Mouse (Mus musculus): Measurements from ENCODE around the gene Gimap5. TPM values are rescaled to one million over a fixed set of nuclear protein-coding genes. Genes with fewer than 3 reads are reported as not detected.

Gimap5 gene
- total RNA-seq, 2 experiments from 2014 or later: 0.62 to 0.99 TPM

DNA sequence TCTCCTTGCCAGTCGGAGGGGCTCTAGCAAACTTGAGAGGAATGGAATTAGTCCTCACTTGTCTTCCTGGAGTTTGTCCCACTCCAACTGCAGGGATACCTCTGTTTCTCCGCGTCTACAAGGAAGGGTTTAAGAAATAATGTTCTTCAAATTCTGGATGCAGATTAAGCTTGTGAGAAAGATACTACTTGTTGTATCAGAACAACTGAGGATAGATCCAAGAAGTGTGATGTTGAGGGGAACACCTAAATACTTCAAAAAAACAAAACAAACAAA is 6.3 kb upstream of the Gimap5 start:
- DNase-seq (ENCODE audit: low spot score in 2 of 2): no peak

DNA sequence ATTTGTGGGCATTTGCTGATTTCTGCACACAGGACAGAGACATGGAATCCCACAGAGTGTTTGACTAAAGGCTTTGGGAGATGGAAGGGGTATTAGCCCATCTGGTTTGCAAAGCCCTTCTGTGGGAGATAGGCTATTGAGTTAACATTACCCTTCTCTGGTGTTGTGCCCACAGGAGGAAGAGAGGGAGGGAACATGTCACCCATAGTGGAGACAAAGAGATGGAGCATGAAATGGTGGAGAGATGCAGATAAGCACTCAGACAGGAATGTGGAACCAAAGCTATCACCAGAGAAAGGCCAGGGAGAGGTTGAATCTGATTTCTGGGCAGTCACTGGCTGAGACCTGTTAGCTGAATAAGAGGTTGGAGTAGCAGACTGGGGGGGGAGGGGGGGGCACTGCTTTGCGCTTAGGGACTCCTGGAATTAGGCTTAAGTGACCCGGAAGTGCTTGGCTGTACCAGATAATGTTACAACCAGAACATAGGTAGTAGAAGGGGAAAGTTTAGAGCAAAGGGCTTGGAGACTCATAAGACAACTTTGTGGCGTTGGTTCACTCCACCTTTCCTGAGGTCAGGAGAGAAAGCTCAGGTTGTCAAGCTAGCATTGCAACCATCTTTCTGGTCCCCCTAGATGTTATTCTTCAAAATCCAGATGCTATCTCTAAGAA is 5.4 kb upstream of the Gimap5 start:
- DNase-seq (ENCODE audit: low spot score in 2 of 2): no peak

DNA sequence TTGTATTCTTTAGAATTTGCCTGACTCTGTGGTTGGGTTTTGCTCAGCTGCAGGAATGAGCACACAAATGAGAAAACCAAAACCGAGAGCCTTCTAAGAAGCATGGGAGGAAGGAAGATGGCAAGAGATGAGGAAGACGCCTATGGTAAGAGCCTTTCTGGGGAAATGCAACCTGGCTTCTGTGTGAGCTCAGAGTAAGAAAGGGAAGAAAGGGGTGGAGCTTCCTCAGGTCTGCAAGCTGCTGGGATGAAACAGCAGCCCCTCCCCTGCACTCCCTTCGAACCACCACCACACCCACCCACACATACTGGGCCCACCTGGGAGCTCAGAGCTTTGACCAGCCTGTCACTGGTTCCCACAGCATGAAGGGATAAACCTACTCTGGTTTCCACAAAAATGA is 4.7 kb upstream of the Gimap5 start:
- DNase-seq (ENCODE audit: low spot score in 2 of 2): no peak

DNA sequence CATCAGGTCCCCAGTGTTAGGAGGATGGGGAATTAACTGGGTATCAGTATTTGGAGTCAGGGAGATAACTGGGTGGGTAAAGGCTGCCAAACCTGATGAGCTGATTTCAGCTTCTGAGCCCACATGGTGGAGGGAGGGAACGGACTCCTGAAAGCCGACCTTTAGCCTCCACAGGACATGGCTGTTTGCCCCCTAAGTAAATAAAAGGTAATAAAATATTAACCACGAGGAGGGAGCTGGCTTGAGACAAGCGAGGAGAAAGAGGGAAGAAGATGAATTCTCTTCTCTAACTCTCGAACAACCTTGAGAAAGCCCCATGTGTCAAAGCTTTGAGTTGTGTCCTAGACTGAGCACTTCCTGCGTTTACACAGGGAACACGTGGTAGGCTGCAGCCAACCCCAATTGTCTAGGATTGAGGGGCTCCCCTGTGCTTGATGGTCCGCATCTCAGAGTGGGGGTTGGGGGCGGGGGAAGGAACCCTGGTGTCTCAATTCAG is 4.2 kb upstream of the Gimap5 start:
- DNase-seq (ENCODE audit: low spot score in 2 of 2): no peak

DNA sequence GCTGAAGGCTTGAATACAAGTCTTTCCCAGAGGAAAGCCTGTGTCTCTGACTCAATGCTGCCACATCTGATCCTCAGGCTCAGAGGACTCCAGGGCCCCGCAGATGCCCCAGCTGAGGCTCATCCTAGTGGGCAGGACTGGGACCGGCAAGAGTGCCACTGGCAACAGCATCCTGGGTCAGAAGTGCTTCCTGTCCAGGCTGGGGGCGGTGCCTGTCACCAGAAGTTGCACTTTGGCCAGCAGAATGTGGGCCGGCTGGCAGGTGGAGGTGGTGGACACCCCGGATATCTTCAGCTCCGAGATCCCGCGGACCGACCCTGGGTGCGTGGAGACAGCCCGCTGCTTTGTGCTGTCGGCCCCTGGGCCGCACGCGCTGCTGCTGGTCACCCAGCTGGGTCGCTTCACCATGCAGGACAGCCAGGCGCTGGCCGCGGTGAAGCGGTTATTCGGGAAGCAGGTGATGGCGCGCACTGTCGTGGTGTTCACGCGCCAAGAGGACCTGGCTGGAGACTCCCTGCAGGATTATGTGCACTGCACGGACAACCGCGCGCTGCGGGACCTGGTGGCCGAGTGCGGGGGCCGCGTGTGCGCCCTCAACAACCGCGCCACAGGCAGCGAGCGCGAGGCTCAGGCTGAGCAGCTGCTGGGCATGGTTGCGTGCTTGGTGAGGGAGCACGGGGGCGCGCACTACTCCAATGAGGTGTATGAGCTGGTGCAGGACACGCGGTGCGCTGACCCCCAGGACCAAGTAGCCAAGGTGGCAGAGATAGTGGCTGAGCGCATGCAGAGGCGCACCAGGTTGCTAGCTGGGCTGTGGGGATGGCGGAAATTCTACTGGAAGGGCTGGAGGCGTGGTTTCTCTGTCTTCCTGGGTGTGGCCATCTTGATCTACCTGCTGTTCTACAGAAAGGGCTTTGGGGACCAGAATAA is 3.3 kb upstream of the Gimap5 start:
- no peak for DNase-seq (ENCODE audit: low spot score in 2 of 2)

DNA sequence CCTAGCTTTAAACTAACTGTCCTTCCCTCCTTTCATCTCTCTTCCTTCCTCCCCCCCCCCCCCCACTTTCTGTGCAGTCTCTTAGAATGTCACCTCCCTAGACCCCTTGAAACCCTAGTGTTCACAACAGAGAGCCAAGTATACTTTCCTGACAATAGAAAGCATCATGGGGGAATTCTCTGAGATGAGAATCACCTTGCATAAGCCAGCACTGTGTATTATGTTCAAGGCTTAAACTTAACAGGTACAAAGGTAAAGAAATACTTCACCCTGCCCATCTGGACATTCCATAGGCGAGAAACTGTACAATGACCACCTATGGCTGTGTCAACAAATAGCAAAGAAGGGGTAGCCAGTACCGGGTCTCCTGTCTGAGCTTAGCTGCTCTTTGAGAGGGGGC is 507 bp upstream of the Gimap5 start:
- DNase-seq (ENCODE audit: low spot score in 2 of 2): no peak

DNA sequence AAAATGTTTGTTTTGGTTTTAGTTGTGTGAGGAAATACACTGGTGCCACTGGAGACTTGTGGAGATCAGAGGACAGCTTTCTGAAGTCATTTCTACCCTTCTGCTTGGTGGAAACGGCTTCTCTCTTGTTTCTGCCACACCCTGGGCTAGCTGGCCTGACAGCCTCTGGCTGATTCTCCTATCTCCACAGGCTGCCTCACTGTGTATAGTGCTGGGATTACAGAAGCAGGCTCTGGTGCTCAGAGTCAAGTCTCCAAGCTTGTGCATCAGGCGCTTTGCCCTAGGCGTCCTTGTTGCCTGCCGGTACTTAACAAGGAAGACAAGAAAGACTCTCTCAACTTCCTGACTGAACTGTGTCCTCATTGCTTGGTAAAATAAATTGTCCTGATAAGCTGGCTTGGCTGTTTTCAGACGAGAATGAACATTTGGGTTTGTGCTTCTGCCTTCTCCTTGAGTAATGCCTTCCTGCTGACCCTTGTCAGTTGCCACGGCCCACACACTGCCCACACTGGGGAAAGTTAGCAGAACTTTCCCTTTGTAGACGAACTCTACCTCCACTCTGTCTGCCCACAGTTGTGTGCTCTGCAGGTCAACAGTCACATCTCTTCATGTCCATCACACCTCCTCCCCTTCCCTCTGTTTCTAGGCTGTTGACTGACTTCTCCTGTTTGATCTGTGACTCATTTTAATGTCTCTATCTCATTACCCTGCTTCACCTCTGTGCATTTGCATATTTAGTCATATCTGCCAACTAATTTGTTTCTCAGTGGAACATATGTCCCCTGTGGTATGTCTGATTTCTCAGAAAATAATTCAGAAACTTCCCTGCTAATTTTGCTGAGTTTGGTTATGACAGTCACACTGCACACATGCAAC is 1.3 kb downstream of the Gimap5 start:
- DNase-seq (ENCODE audit: low spot score in 2 of 2): no peak

DNA sequence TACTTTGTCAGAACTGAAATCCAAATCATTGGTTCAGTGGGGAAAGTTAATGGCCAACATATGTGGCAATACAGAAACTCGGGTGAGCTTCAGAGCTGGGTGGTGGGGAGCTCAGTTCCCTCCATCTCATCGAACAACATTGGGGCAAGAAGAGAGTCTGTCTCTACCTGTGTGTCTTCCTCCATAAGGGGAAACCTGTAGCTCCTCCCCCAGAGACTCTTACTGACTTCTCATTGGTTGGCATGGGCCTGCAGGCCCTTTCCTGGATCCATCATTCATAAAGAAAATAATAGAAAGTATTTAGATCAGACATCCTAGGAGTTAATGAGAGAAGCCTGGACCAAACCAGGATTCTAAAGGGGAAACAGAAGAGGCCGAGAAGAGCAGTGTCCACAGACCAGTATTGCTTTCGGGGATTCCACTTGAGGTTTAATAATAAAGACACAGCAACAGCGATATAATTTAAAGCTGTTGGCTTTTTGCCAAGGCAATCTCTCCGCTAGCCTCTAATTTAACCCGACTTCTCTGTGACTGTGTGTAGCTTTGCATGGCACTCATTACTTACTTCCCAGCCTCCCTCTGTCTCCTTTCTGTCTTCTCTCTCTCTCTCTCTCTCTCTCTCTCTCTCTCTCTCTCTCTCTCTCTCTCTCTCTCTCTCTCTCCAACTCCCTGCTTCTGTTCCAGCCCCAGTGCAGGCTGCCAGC is 17.7 kb downstream of the Gimap5 start:
- no peak for DNase-seq (ENCODE audit: low spot score in 2 of 2)

DNA sequence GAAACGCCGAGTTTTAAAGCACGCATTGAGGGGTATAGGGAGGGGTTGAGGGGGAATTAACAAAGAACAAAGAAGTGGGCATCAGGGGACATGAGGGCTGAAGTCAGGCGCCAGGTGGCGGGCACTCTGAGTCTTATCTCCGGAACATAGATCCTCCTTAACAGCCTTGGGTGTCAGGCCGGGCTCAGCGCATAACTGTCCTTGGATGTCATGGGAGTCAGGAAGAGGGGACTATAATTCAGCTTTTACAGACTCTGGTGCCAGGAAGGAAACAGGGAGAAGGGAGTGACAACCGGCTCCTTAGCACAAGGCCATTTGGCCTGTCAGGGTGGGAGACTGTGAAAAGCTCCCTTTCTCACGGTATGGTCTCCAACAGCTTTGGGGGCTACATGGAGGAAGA is 18.5 kb downstream of the Gimap5 start:
- DNase-seq (ENCODE audit: low spot score in 2 of 2): no peak

DNA sequence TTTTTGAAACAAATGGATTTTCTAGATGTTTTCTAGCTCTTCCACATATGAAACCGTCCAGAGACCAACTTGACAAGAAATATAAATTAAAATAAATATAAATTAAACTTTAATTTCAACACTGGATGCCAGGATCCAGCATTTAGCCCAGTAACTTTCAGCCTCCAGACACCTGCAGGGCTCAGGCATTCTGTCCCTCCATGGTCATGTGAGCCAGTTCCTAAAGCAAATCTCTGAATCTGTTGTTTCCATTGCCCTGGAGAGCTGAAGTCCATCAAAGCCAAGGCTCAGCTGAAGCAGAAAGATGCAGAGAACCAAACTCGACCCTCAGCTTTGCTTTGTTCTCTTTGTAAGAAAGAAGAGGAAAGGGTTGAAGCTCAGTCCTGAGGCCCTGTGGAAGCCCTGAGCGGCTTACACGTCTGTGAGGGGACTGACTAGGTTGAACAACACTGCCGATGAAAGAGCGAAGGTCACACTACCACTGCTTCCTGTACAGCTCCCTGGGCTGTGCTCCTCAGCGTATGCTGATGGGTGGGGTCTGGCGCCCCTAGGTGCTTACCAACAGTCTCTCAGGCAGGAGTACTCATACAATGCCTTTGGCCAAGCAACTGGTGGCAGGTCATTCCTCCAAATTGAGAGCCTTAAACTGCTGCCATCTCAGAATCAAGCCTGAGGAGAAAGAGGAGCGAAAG is 22.3 kb downstream of the Gimap5 start:
- DNase-seq (ENCODE audit: low spot score in 2 of 2): no peak

DNA sequence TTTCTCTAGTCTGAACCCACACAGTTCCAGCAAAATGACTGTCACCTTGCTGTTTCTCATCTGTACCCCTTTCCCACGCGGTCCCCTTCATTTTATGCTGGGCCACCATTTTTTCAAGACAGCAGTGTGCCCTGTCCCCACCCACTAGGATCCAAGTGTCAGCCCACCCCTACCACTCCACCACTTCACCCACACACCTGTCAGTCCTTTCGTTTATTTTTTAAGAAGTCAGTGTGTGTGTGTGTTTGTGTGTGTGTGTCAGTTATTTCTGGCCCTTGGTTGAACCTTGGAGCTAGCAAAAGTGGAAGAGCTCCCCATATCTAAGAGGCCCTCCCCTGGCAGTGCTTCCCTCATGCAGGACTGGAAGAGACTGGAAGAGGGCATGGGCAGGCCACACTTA is 22.9 kb downstream of the Gimap5 start:
- DNase-seq (ENCODE audit: low spot score in 2 of 2): no peak

DNA sequence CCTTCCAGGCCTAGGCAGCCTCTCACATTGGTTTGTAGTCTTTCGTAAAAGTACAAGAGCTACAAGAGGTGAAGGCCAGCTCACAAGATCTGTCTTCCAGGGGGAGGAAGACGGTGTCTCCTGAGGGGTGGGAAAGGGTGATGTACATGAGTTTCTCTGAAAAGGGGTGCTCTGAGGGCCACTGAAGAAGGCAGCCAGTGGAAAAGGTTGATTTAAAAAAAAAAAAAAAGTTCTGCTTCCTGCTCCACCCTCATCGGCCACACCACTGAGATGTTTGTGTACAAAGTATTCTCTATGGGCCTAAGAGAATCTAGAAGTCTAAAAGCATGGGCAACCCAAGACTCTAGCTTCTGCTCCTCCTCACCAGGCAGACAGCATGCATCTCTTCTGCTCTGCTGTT is 24.7 kb downstream of the Gimap5 start, which contains the start of gene Gimap3:
TSS of gene Gimap3 (minus strand) at position 156 of the 400 bp plus-strand sequence.
- DNase-seq (ENCODE audit: low spot score in 2 of 2): no peak

DNA sequence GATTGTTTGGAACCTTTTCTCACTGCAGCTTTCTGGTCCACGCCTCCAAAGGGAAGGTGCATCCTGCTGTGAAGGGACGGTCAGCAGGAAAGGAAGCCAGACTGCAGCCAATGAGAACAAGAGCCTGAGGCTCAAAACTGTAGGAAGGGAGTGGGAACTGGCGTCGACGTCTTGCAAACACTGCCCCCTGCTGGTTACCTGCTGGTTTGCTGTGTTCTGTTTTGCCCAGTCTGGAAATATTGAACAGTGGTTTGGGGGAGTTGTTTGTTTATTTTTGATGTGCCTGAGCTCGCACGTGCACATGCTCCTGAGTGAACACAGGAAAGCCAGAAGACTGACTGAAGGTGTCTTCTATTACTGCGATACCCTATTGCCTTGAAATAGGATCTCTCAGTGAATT is 26.0 kb downstream of the Gimap5 start:
- peak; percentile 42 to 85 for DNase-seq (ENCODE audit: low spot score in 2 of 2)

DNA sequence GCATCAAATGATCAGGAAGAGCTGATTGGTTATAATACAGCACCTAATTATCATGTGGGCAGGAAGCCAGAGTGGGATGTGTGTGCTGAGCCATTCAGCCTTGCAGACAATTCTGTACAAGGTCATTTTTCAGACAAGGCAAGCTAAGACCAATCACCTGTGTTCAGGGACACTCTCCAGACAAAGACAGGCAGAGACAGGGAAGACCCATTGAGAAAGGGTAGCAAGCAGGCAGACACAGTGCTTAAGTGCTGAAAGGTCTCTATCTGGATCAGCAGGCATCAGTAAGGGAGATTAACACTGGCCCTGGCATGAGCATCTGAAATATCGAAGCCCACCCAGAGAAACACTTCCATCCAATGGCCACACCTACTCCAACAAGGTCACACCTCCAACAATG is 38.4 kb downstream of the Gimap5 start:
- no peak for DNase-seq (ENCODE audit: low spot score in 2 of 2)

DNA sequence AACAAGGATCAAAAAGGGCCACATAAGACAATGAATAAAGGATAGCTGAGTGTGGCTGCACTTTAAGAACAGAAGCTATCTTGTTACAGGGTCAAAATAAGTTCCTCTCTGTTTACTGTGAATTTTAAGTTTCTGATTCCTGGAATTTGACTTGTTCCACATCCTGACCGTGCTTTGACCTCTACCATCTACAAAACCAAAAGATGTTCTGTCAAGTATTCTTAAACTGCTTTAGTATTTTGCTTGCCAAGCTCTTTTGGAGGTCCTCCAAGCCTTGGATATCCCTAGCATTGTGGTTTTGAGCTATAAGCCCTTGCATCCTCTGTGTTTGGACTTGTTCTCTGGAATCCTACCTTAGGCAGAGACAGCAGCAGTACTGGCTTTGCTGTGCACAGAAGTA is 39.2 kb downstream of the Gimap5 start:
- DNase-seq (ENCODE audit: low spot score in 2 of 2): no peak

DNA sequence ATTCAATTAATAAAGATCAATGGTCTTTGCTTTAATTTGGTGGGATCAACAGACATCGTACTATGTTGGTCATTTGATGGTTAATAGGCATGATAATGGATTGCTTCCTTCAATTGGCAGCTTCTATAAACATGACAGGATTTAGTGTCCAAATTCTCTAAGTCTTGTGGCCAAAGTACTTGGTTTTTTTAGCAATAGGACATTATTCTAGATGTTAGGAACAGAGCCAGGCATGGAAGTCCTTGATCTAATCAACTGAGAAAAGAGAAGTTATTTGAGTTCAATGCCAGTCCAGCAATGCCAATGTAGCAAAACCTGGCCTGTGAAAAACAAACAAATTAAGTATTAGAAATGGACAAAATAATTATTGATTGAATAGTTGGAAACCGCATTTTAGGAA is 39.6 kb downstream of the Gimap5 start:
- no peak for DNase-seq (ENCODE audit: low spot score in 2 of 2)

DNA sequence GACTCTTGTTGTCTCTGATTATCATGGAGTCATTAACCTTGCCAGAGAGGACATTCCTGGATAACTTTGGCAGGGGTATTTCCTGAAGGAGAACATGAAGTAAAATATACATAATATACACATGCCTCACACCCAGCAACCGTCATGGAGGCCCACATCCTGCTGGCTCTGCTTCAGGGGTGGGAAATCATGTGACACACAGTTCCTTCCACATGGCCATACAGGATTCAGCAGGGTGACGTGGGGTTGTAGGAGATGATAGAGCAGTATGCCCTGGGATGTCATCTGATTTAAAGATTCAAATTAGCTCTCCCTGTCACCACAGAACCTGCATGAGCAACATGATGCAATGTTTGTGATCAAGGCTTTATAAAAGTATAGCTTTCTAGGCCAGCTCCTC is 41.9 kb downstream of the Gimap5 start:
- no peak for DNase-seq (ENCODE audit: low spot score in 2 of 2)

DNA sequence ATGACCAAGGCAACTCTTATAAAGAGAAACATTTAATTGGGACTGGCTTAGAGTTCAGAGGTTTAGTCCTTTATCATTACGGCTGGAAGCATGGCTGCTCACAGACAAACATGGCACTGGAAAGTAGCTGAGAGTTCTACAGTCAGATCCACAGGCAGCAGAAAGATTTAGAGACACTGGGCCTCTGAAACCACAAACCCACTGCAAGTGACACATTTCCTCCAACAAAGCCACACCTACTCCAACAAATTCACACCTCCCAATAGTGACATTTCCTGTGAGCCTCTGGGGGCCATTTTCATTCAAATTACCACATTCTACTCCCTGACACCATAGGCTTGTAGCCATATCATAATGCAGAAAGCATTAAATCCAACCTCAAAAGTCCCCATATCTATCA is 55.9 kb downstream of the Gimap5 start:
- DNase-seq (ENCODE audit: low spot score in 2 of 2): no peak

DNA sequence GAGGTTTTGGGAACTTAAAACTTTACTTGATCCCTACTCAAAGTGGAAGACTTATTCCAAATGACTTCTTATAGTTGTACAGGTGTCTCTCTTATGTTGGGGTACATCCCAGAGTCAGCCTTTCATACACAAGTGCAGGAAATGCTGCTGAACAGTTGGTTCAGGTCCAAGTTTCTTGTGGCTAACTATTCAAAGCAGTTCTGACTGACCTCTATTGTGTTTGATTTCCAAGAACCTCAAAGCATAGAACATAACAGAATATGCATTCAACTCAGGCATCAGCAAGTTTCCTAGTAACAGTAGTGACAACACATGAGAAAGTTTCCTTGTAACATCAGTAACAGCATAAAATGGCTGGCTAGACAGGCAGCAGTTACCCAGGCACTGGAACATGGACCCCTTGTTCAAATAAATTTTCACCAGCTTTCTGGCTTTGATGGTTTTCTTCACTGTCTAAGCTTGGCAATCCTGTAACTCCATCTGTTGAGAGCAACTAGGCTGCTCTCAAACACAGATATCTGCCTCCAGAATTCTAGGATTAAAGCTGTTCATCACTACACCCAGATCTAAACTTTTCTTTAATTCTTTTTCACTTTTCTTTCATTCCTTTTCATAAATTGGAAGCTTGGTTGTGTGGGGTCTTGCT is 57.5 kb downstream of the Gimap5 start:
- DNase-seq (ENCODE audit: low spot score in 2 of 2): peak in 1 of 2 experiments; percentile 11
